Mouse (Mus musculus) lung, adult 2 months (tissue): ENCODE results near the gene Rbm48.

ENCODE experiments used
- CTCF ChIP-seq: fragments of 200-500 bp; IDR thresholded peaks from 2 replicates; pipeline ENCODE4 v1.5.1; 2011; ENCODE audit warnings: mild to moderate bottlenecking, low read length, control low read depth; ENCODE audit not compliant: insufficient read depth
- POLR2A ChIP-seq: fragments of 200-500 bp; IDR thresholded peaks from 2 replicates; pipeline ENCODE4 v1.6.1; 2011; ENCODE audit warnings: low read depth, mild to moderate bottlenecking, control low read depth, low read length, borderline replicate concordance; ENCODE audit errors: extremely low read depth

DNA sequence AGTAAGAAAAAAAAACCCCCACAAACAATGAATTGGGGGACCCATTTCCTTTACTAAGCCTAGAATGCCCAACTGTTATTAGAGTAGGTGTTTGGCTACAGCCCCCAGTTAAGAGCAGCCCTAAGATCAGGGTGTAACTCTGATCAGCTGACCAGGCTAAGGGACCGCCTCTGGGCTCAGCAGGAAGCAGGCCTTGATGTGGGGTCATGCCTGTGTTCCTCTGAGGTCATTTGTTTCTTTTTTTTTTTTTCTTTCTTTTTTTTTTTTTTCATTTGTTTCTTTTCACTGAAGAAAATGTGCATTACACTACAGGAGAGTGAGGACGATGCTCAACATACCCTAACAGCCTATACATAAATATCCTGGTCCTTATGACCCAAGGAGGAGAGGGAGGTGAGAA, 18.4 kb downstream of the Rbm48 start:
- TF ChIP-seq POLR2A (no peak), CTCF (no peak)
